In genomic region chr17:49898849-49899331, GRCm38 (mm10) we compare ENCODE assay signal across 7 mouse cellular contexts.
A peak's percentile ranks its signal among the peaks of the same experiment; 100 is the strongest.
DNase-seq lines count a peak whose midpoint lies in the region; ATAC-seq and TF ChIP-seq lines count a peak whose summit lies in the region.

No protein-coding gene starts in this region.

- H3K36me3 ChIP-seq in intestine, embryonic 15.5 days, result no peaks in the 10 kb centered on the region
- no peaks in the 10 kb centered on the region for H3K36me3 ChIP-seq in midbrain, embryonic 15.5 days (replicated peaks)
- H3K36me3 ChIP-seq in spleen, adult 2 months (ENCODE audit: control insufficient read depth, insufficient read depth, low read length), result no peaks in the 10 kb centered on the region

- H3K9me3 ChIP-seq in intestine, embryonic 15.5 days, result no peaks in the 10 kb centered on the region
- no peaks in the 10 kb centered on the region for H3K9me3 ChIP-seq in midbrain, embryonic 15.5 days

- 0 out of 2 replicates have a peak, but pooled peaks cover 5% of the 10 kb centered on the region for H3K27me3 ChIP-seq in intestine, embryonic 15.5 days (replicated peaks)
- H3K27me3 ChIP-seq in midbrain, embryonic 15.5 days (replicated peaks), result 0 out of 2 replicates have a peak, but pooled peaks cover 6% of the 10 kb centered on the region
- H3K27me3 ChIP-seq in spleen, adult 2 months (ENCODE audit: control insufficient read depth, insufficient read depth, low read length), result no peaks in the 10 kb centered on the region

- TF ChIP-seq CTCF in gastrocnemius, adult 2 months (IDR thresholded peaks at IDR 0.05), result peak; percentile 92
- peak; percentile 80; the same call in 1 of the 2 replicates for TF ChIP-seq CTCF in spleen, adult 2 months (IDR thresholded peaks at IDR 0.05; ENCODE audit: extremely low read depth, insufficient read depth, insufficient read length, insufficient replicate concordance)

- peak; percentile 47; the same call in 1 of the 2 replicates for ATAC-seq in intestine, embryonic 15.5 days
- ATAC-seq in midbrain, embryonic 15.5 days (replicated peaks), result peak; percentile 71

- TF ChIP-seq POLR2A in spleen, adult 2 months (IDR thresholded peaks at IDR 0.05; ENCODE audit: low read depth, low read length), result no peak

- no peak overlapping the region for H3K27ac ChIP-seq in gastrocnemius, adult 2 months
- no peak overlapping the region for H3K27ac ChIP-seq in intestine, embryonic 15.5 days
- no peak overlapping the region for H3K27ac ChIP-seq in midbrain, embryonic 15.5 days
- H3K27ac ChIP-seq in spleen, adult 2 months (ENCODE audit: insufficient read depth, low read length), result no peak overlapping the region

- intact Hi-C loops in gastrocnemius, adult 2 months (cut with DNase I), result loop anchor here (1.0 to 10.0 kb wide), 3 partner anchors 164 to 431 kb away; no protein-coding TSS in a partner anchor
- intact Hi-C loops in left cerebral cortex, postnatal 14 days (cut with DNase I), result loop anchor here (5.0 kb wide), 3 partner anchors 502 to 1482 kb away; no protein-coding TSS in a partner anchor

- WGBS in intestine, embryonic 15.5 days, result 16% methylated on average over 7 of the region's 7 CpGs
- WGBS in midbrain, embryonic 15.5 days, result 17% methylated on average over 7 of the region's 7 CpGs
- 21% methylated on average over 7 of the region's 7 CpGs for WGBS in spleen, adult 2 months

- DNase-seq in adrenal gland, adult 18-20 months (ENCODE audit: low spot score in 2 of 2), result peak; percentile 71 to 73
- DNase-seq in cerebellum, postnatal 25 days, result peak; percentile 91 to 92
- DNase-seq in gastrocnemius, adult 2 months, result peak; percentile 73
- peak; percentile 92 to 93 for DNase-seq in left cerebral cortex, postnatal 14 days (ENCODE audit: low spot score in 2 of 2)
- DNase-seq in spleen, adult 2 months (ENCODE audit: low read depth in 1 of 2, low spot score in 2 of 2), result peak in 1 of 2 experiments; percentile 38

- peak overlapping the region; percentile 32; the same call in 1 of the 2 replicates for H3K4me3 ChIP-seq in gastrocnemius, adult 2 months
- H3K4me3 ChIP-seq in intestine, embryonic 15.5 days (replicated peaks), result no peak overlapping the region
- no peak overlapping the region for H3K4me3 ChIP-seq in midbrain, embryonic 15.5 days
- H3K4me3 ChIP-seq in spleen, adult 2 months (ENCODE audit: extremely low read depth, insufficient read depth, insufficient read length), result no peak overlapping the region

- no peak overlapping the region for H3K4me2 ChIP-seq in intestine, embryonic 15.5 days (replicated peaks)
- no peak overlapping the region for H3K4me2 ChIP-seq in midbrain, embryonic 15.5 days

- no peaks in the 10 kb centered on the region for H3K4me1 ChIP-seq in intestine, embryonic 15.5 days (replicated peaks)
- no peaks in the 10 kb centered on the region for H3K4me1 ChIP-seq in midbrain, embryonic 15.5 days
- H3K4me1 ChIP-seq in spleen, adult 2 months (ENCODE audit: control insufficient read depth, insufficient read depth, insufficient read length), result no peaks in the 10 kb centered on the region

- no peak overlapping the region for H3K9ac ChIP-seq in intestine, embryonic 15.5 days
- no peak overlapping the region for H3K9ac ChIP-seq in midbrain, embryonic 15.5 days
